Mouse (Mus musculus) lung, adult 2 months (tissue): ENCODE measurements around the gene Acsf3.

Experiments used
- CTCF ChIP-seq: fragments of 200-500 bp; IDR thresholded peaks from 2 replicates; pipeline ENCODE4 v1.5.1; 2011; ENCODE audit warnings: mild to moderate bottlenecking, low read length, control low read depth; ENCODE audit not compliant: insufficient read depth
- POLR2A ChIP-seq: fragments of 200-500 bp; IDR thresholded peaks from 2 replicates; pipeline ENCODE4 v1.6.1; 2011; ENCODE audit warnings: low read depth, mild to moderate bottlenecking, control low read depth, low read length, borderline replicate concordance; ENCODE audit errors: extremely low read depth

- TF ChIP-seq CTCF (no peak), POLR2A (no peak)
Measured at GRCm38 (mm10) chr8:122737886-122738285, 37.4 kb upstream of the Acsf3 start.
